Comparison of ENCODE assay signal across 8 mouse cellular contexts in the genomic region with DNA sequence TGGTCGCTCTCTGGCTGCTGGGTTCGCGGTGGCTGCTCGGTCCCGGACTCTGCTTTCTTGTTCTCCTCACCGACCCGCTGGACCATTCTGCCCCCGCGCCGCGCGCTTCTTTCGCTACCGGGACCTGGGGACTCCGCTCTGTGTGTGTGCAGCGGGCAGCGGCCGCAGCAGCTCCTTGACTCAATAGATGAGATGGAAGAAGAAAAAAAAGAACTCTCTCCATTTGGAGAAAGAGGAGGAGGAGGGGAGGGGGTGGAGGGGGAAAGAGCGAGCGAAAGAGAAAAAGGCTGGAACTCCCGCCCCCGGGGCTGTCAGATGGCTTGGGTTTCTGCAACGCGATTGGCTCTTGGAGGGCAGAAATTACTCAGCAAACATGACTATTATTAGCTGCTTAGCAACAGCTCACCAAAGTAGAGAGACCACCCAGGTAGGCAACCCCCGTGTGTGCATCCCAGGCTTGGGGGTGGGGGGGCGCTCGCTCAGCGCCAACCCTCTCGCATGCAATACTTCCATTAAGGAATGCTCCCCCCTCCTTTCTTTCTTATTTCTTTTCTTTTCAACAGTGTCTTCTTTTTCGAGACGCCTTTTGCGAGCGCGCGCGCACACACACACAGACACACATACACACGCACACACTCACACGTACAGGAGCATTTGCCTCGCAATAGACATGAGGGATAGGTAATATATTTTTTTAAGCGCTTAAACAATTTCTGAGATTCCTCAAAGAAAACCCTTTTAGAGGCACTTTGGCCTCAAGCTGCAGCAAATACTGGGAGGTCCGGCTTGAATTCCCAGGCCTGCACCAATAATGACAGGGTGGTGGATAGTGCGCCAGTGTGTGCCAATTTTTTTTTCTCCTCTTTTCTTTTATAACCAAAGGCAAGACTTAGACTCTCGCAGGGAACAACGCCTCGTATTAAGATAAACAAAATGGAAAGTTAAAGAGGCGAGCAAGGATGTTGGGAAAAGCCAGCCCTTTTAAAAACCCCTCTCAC. TPM values are rescaled to one million over a fixed set of nuclear protein-coding genes. Genes with fewer than 3 reads are reported as not detected.
A peak's percentile ranks its signal among the peaks of the same experiment; 100 is the strongest.
DNase-seq lines count a peak whose midpoint lies in the region; ATAC-seq and TF ChIP-seq lines count a peak whose summit lies in the region.

No protein-coding gene starts in this region.

- peak; percentile 95 for DNase-seq in MEL (ENCODE audit: low read depth, low spot score)
- peak; percentile 86 to 92 for DNase-seq in cerebellum, adult 18-20 months
- DNase-seq in heart, postnatal 4 days = peak; percentile 80
- DNase-seq in layer of hippocampus, postnatal 10 days (ENCODE audit: low spot score in 2 of 2) = peak; percentile 72 to 83
- DNase-seq in lung, postnatal 0 days (ENCODE audit: low spot score) = peak; percentile 97
- peak; percentile 81 for DNase-seq in ovary, postnatal 36 days (ENCODE audit: low spot score)
- DNase-seq in thymus, postnatal 25 days = peak; percentile 68

- H3K4me3 ChIP-seq in MEL (ENCODE audit: control insufficient read depth in 1 of 2, insufficient read depth in 1 of 2, low read depth in 2 of 2, low read length in 2 of 2) = peak overlapping the region; percentile 63 to 90
- peak overlapping the region; percentile 84 for H3K4me3 ChIP-seq in forebrain, embryonic 16.5 days (replicated peaks; ENCODE audit: low read length)
- H3K4me3 ChIP-seq in lung, postnatal 0 days (ENCODE audit: low read depth, low read length) = peak overlapping the region; percentile 87

- no peaks in the 10 kb centered on the region for H3K27me3 ChIP-seq in MEL (ENCODE audit: control insufficient read depth in 1 of 2, insufficient read depth in 2 of 2, low read length in 2 of 2)
- peaks cover 14% of the 10 kb centered on the region for H3K27me3 ChIP-seq in forebrain, embryonic 16.5 days (replicated peaks; ENCODE audit: control insufficient read depth, insufficient read depth, low read length)
- H3K27me3 ChIP-seq in lung, postnatal 0 days (replicated peaks; ENCODE audit: insufficient read depth, low read length) = no peaks in the 10 kb centered on the region

- H3K27ac ChIP-seq in MEL (ENCODE audit: control insufficient read depth, low read depth, low read length) = peak overlapping the region; percentile 93
- peak overlapping the region; percentile 97 for H3K27ac ChIP-seq in forebrain, embryonic 16.5 days (ENCODE audit: low read length)
- peak overlapping the region; percentile 98 for H3K27ac ChIP-seq in lung, postnatal 0 days (ENCODE audit: low read length)

- no peak for TF ChIP-seq CTCF in MEL (IDR thresholded peaks at IDR 0.05 in 2 of 3, conservative IDR thresholded peaks at IDR 0.05 in 1 of 3; ENCODE audit: control insufficient read depth in 1 of 3, insufficient read depth in 1 of 3, low read depth in 2 of 3, low read length in 3 of 3, poor library complexity in 1 of 3, severe bottlenecking in 1 of 3)
- no peak for TF ChIP-seq CTCF in lung, postnatal 0 days (IDR thresholded peaks at IDR 0.05)

- H3K4me1 ChIP-seq in MEL (ENCODE audit: control insufficient read depth in 1 of 2, insufficient read depth in 2 of 2, low read length in 2 of 2) = peaks cover 3 to 13% of the 10 kb centered on the region in 2 experiments
- H3K4me1 ChIP-seq in forebrain, embryonic 16.5 days (replicated peaks; ENCODE audit: control insufficient read depth, insufficient read depth, low read length) = peaks cover 48% of the 10 kb centered on the region
- peaks cover 3% of the 10 kb centered on the region; the same call in 1 of the 2 replicates for H3K4me1 ChIP-seq in lung, postnatal 0 days (ENCODE audit: insufficient read depth, low read depth, low read length)

- H3K9me3 ChIP-seq in MEL (replicated peaks; ENCODE audit: insufficient read depth, low read length) = no peaks in the 10 kb centered on the region
- no peaks in the 10 kb centered on the region for H3K9me3 ChIP-seq in forebrain, embryonic 16.5 days (ENCODE audit: control insufficient read depth, low read length)
- H3K9me3 ChIP-seq in lung, postnatal 0 days (ENCODE audit: low read length) = no peaks in the 10 kb centered on the region

- H3K9ac ChIP-seq in MEL (ENCODE audit: control insufficient read depth, low read depth, low read length, poor library complexity, severe bottlenecking) = peak overlapping the region; percentile 97
- peak overlapping the region; percentile 86 for H3K9ac ChIP-seq in forebrain, embryonic 16.5 days (replicated peaks; ENCODE audit: low read depth, low read length)
- H3K9ac ChIP-seq in lung, postnatal 0 days (replicated peaks; ENCODE audit: low read depth) = peak overlapping the region; percentile 86

- WGBS in forebrain, embryonic 16.5 days = under 1% methylated on average over 46 of the region's 46 CpGs
- under 1% methylated on average over 44 of the region's 46 CpGs for WGBS in lung, postnatal 0 days

- peak; percentile 73 for ATAC-seq in forebrain, embryonic 16.5 days
- peak; percentile 32 for ATAC-seq in lung, postnatal 0 days

- TF ChIP-seq RAD21 in MEL (IDR thresholded peaks at IDR 0.05; ENCODE audit: low read depth, low read length) = no peak

- H3K79me2 ChIP-seq in MEL (ENCODE audit: control insufficient read depth, insufficient read depth, low read length, poor library complexity) = peaks cover 44% of the 10 kb centered on the region

- H3K36me3 ChIP-seq in MEL (ENCODE audit: control insufficient read depth in 1 of 2, insufficient read depth in 2 of 2, low read length in 2 of 2) = peaks cover 0 to 16% of the 10 kb centered on the region in 2 experiments; a peak in 2 of 4 replicates
- H3K36me3 ChIP-seq in forebrain, embryonic 16.5 days (ENCODE audit: control insufficient read depth, insufficient read depth) = no peaks in the 10 kb centered on the region
- H3K36me3 ChIP-seq in lung, postnatal 0 days (ENCODE audit: insufficient read depth, low read length) = no peaks in the 10 kb centered on the region

- TF ChIP-seq POLR2A in MEL (IDR thresholded peaks at IDR 0.05; ENCODE audit: control insufficient read depth in 1 of 2, insufficient read depth in 1 of 2, low read depth in 1 of 2, low read length in 2 of 2, poor library complexity in 1 of 2) = peak; percentile 47 to 50; a peak in 3 of 4 replicates

- no peak; a peak in 1 of 4 replicates for TF ChIP-seq EP300 in MEL (IDR thresholded peaks at IDR 0.05; ENCODE audit: low read depth in 1 of 2, low read length in 2 of 2)
- peak; percentile 42; the same call in 1 of the 2 replicates for TF ChIP-seq EP300 in lung, postnatal 0 days (IDR thresholded peaks at IDR 0.05)

- peak overlapping the region; percentile 98 for H3K4me2 ChIP-seq in forebrain, embryonic 16.5 days (ENCODE audit: low read length)
- peak overlapping the region; percentile 91 for H3K4me2 ChIP-seq in lung, postnatal 0 days (replicated peaks; ENCODE audit: low read depth, low read length)

TF ChIP-seq in MEL, 35 proteins besides CTCF, POLR2A, EP300 and RAD21:
- TF ChIP-seq NRF1 (IDR thresholded peaks at IDR 0.05; ENCODE audit: insufficient read depth, low read depth, low read length, poor library complexity, severe bottlenecking) (peak; percentile 37; the same call in 1 of the 2 replicates), TBP (IDR thresholded peaks at IDR 0.05; ENCODE audit: low read depth, low read length) (0 out of 2 replicates have a peak, but pooled peaks have one; percentile 35), HCFC1 (IDR thresholded peaks at IDR 0.05; ENCODE audit: low read depth, low read length) (peak; percentile 62; the same call in 1 of the 2 replicates), ZNF384 (IDR thresholded peaks at IDR 0.05; ENCODE audit: low read depth, low read length) (peak; percentile 75), KAT2A (conservative IDR thresholded peaks at IDR 0.05; ENCODE audit: low read depth, low read length) (no peak), USF1 (IDR thresholded peaks at IDR 0.05; ENCODE audit: low read depth, low read length) (peak; percentile 80), MAZ (IDR thresholded peaks at IDR 0.05; ENCODE audit: low read depth, low read length) (peak; percentile 86), E2F4 (IDR thresholded peaks at IDR 0.05; ENCODE audit: borderline replicate concordance, low read depth, low read length) (peak; percentile 44; the same call in 1 of the 2 replicates), SIN3A (IDR thresholded peaks at IDR 0.05; ENCODE audit: low read length) (peak; percentile 89), NELFE (IDR thresholded peaks at IDR 0.05; ENCODE audit: low read depth, low read length) (peak; percentile 47), CHD2 (IDR thresholded peaks at IDR 0.05; ENCODE audit: low read length) (no peak), POLR2AphosphoS2 (IDR thresholded peaks at IDR 0.05; ENCODE audit: low read length) (0 out of 2 replicates have a peak, but pooled peaks have one; percentile 34), ELF1 (IDR thresholded peaks at IDR 0.05; ENCODE audit: low read depth, low read length) (0 out of 2 replicates have a peak, but pooled peaks have one; percentile 5), MXI1 (IDR thresholded peaks at IDR 0.05; ENCODE audit: low read depth, low read length) (no peak; the same call in none of the 2 replicates), CHD1 (IDR thresholded peaks at IDR 0.05; ENCODE audit: low read depth, low read length) (no peak), GATA1 (IDR thresholded peaks at IDR 0.05; ENCODE audit: low read depth, low read length) (no peak), TCF12 (IDR thresholded peaks at IDR 0.05; ENCODE audit: low read depth, low read length) (peak; percentile 40; the same call in 1 of the 2 replicates), RCOR1 (IDR thresholded peaks at IDR 0.05; ENCODE audit: low read depth, low read length) (peak; percentile 15; the same call in 1 of the 2 replicates), ZC3H11A (IDR thresholded peaks at IDR 0.05; ENCODE audit: low read depth, low read length) (no peak)

RNA-seq across cellular contexts. Expression of a gene that starts 7.1 kb away (rescaled TPM):
- total RNA-seq in MEL (2012; rRNA removed) = 7.5 and 9.4 TPM in 2 replicates
- 10 to 100 TPM; 23.4 to 79.0 TPM for polyA plus RNA-seq in MEL (2012; ENCODE audit: insufficient read depth in 1 of 2, insufficient read length in 2 of 2, low read depth in 1 of 2, low replicate concordance in 2 of 2, missing spikeins in 1 of 2)
- 8.0 and 11.2 TPM in 2 replicates for polyA plus RNA-seq in forebrain, embryonic 16.5 days (2015; fragmentation: Nextera tagmentation; extraction: Ambion mirVana)
- 10 to 100 TPM; 23.7 to 25.5 TPM for total RNA-seq in heart, postnatal 4 days (2021)
- total RNA-seq in layer of hippocampus, postnatal 10 days (2021) = 10 to 100 TPM; 31.3 to 39.1 TPM
- polyA plus RNA-seq in lung, postnatal 0 days (2015; fragmentation: Nextera tagmentation; extraction: Ambion mirVana) = 15.2 and 21.3 TPM in 2 replicates

Comparison
In these comparisons a context has a peak if more than half of its experiments do, and no peak if none do; other contexts are left out.
1. Peak in every context shown above with its lines: DNase-seq, ATAC-seq, H3K4me3 ChIP-seq and H3K27ac ChIP-seq.